Mouse (Mus musculus): Measurements from ENCODE around the gene Nlrc4. TPM values are rescaled to one million over a fixed set of nuclear protein-coding genes. Genes with fewer than 3 reads are reported as not detected.
A peak's percentile ranks its signal among the peaks of the same experiment; 100 is the strongest.
"Not testable (repeated sequence)": the region's sequence is repeated elsewhere in the genome, so short reads cannot be mapped to it uniquely, and the experiment has no call there.

The Nlrc4 gene
- under 1 TPM; 0.28 to 0.33 (median 0.31) TPM for total RNA-seq (2022)

GRCm38 (mm10) chr17:74458711-74459408 lies at the start of gene Nlrc4:
TSS of gene Nlrc4 (minus strand) at chr17:74459142.
- DNase-seq (ENCODE audit: low spot score in 2 of 2): no peak

- no peak for DNase-seq (ENCODE audit: low spot score in 2 of 2)
These were observed 49.7 kb upstream of the Nlrc4 start for GRCm38 (mm10) chr17:74508600-74508999.

GRCm38 (mm10) chr17:74507934-74508333 lies 49.0 kb upstream of the Nlrc4 start:
- DNase-seq (ENCODE audit: low spot score in 2 of 2): peak in 1 of 2 experiments; percentile 30

- no peak for DNase-seq (ENCODE audit: low spot score in 2 of 2)
These were observed 42.1 kb upstream of the Nlrc4 start for GRCm38 (mm10) chr17:74501085-74501484.

GRCm38 (mm10) chr17:74500204-74500603 lies 41.3 kb upstream of the Nlrc4 start:
- no peak for DNase-seq (ENCODE audit: low spot score in 2 of 2)

GRCm38 (mm10) chr17:74491565-74491964 lies 32.6 kb upstream of the Nlrc4 start:
- no peak for DNase-seq (ENCODE audit: low spot score in 2 of 2)

GRCm38 (mm10) chr17:74489901-74490220 lies 30.9 kb upstream of the Nlrc4 start:
- no peak for DNase-seq (ENCODE audit: low spot score in 2 of 2)

GRCm38 (mm10) chr17:74489024-74489900 lies 30.3 kb upstream of the Nlrc4 start, which contains the start of gene Yipf4:
TSS of gene Yipf4 (plus strand) at chr17:74489493.
- peak; percentile 95 to 99 for DNase-seq (ENCODE audit: low spot score in 2 of 2)

- no peak for DNase-seq (ENCODE audit: low spot score in 2 of 2)
These were observed 21.6 kb upstream of the Nlrc4 start for GRCm38 (mm10) chr17:74480361-74481069.

- not testable (repeated sequence) for DNase-seq (ENCODE audit: low spot score in 2 of 2)
These were observed 11.2 kb upstream of the Nlrc4 start for GRCm38 (mm10) chr17:74470133-74470532.

GRCm38 (mm10) chr17:74467981-74468380 lies 9.0 kb upstream of the Nlrc4 start:
- DNase-seq (ENCODE audit: low spot score in 2 of 2): not testable (repeated sequence)

GRCm38 (mm10) chr17:74463510-74463909 lies 4.6 kb upstream of the Nlrc4 start:
- DNase-seq (ENCODE audit: low spot score in 2 of 2): no peak

- DNase-seq (ENCODE audit: low spot score in 2 of 2): no peak
These were observed 817 bp downstream of the Nlrc4 start for GRCm38 (mm10) chr17:74457972-74458677.

- no peak for DNase-seq (ENCODE audit: low spot score in 2 of 2)
These were observed 2.1 kb downstream of the Nlrc4 start for GRCm38 (mm10) chr17:74456825-74457224.

GRCm38 (mm10) chr17:74455426-74455825 lies 3.5 kb downstream of the Nlrc4 start:
- DNase-seq (ENCODE audit: low spot score in 2 of 2): no peak

GRCm38 (mm10) chr17:74454660-74455059 lies 4.3 kb downstream of the Nlrc4 start:
- no peak for DNase-seq (ENCODE audit: low spot score in 2 of 2)

- no peak for DNase-seq (ENCODE audit: low spot score in 2 of 2)
These were observed 5.0 kb downstream of the Nlrc4 start for GRCm38 (mm10) chr17:74453928-74454327.

- no peak for DNase-seq (ENCODE audit: low spot score in 2 of 2)
These were observed 9.2 kb downstream of the Nlrc4 start for GRCm38 (mm10) chr17:74449776-74450175.

- DNase-seq (ENCODE audit: low spot score in 2 of 2): no peak
These were observed 18.5 kb downstream of the Nlrc4 start for GRCm38 (mm10) chr17:74440486-74440885.

- no peak for DNase-seq (ENCODE audit: low spot score in 2 of 2)
These were observed 21.2 kb downstream of the Nlrc4 start for GRCm38 (mm10) chr17:74437762-74438161.

GRCm38 (mm10) chr17:74432631-74433030 lies 26.3 kb downstream of the Nlrc4 start:
- no peak for DNase-seq (ENCODE audit: low spot score in 2 of 2)
